Mouse (Mus musculus): ENCODE results near the gene Ctse. TPM values are rescaled to one million over a fixed set of nuclear protein-coding genes. Genes with fewer than 3 reads are reported as not detected.
A peak's percentile ranks its signal among the peaks of the same experiment; 100 is the strongest.

The Ctse gene
- total and polyA plus RNA-seq, 3 experiments: 1.4 to 11.6 (median 1.7) TPM

- Histone ChIP-seq H3K79me2 (replicated peaks; ENCODE audit: control insufficient read depth, extremely low read depth, insufficient read depth, poor library complexity, severe bottlenecking) (no peaks in the 10 kb centered on the region), H3K4me3 (replicated peaks in 1 of 3; ENCODE audit: low read depth in 2 of 3, low read length in 2 of 3, poor library complexity in 1 of 3) (no peak overlapping the region), H3K4me2 (ENCODE audit: insufficient read depth, low read depth, poor library complexity, severe bottlenecking) (no peak overlapping the region), H3K27me3 (replicated peaks) (no peaks in the 10 kb centered on the region), H3K9ac (ENCODE audit: insufficient read depth, low read depth) (no peak overlapping the region), H3K27ac (ENCODE audit: insufficient read depth, low read depth) (no peak overlapping the region), H3K4me1 (ENCODE audit: control insufficient read depth in 1 of 2, insufficient read depth in 2 of 2) (peaks cover 5 to 53% of the 10 kb centered on the region in 2 experiments), H3K36me3 (replicated peaks in 1 of 2; ENCODE audit: control insufficient read depth in 1 of 2, insufficient read depth in 1 of 2, low read length in 1 of 2) (peaks cover 3% of the 10 kb centered on the region in 2 experiments), H3K9me3 (replicated peaks; ENCODE audit: low read length) (no peaks in the 10 kb centered on the region)
- no peak for DNase-seq (ENCODE audit: extremely low read depth)
- dilution Hi-C loops (cut with MboI; ENCODE audit: extremely low pct_ligation_motif_present, extremely low pct_unique_long_range_greater_than_20kb, low sequenced_read_pairs) (no loop called here), in situ Hi-C loops (cut with MboI; ENCODE audit: low pct_ligation_motif_present, low pct_unique_long_range_greater_than_20kb, low sequenced_read_pairs) (loop anchor here (5.0 to 10.0 kb wide), 2 partner anchors 43 to 59 kb away; no protein-coding TSS in a partner anchor)
- no peak for TF ChIP-seq PAX5 (IDR thresholded peaks at IDR 0.05; ENCODE audit: low read length)
- no peak for TF ChIP-seq HCFC1 (IDR thresholded peaks at IDR 0.05; ENCODE audit: low read depth, low read length)
- TF ChIP-seq POLR2A (IDR thresholded peaks at IDR 0.05; ENCODE audit: low read depth, low read length): no peak
- TF ChIP-seq USF1 (IDR thresholded peaks at IDR 0.05; ENCODE audit: low read depth, low read length): no peak
- no peak for TF ChIP-seq RAD21 (IDR thresholded peaks at IDR 0.05; ENCODE audit: low read depth, low read length)
- TF ChIP-seq TBP (conservative IDR thresholded peaks at IDR 0.05; ENCODE audit: low read depth, low read length): no peak
- TF ChIP-seq MAZ (IDR thresholded peaks at IDR 0.05; ENCODE audit: low read depth, low read length): no peak
- TF ChIP-seq ZMIZ1 (IDR thresholded peaks at IDR 0.05; ENCODE audit: low read depth, low read length): no peak
- TF ChIP-seq IRF4 (IDR thresholded peaks at IDR 0.05; ENCODE audit: low read depth, low read length): no peak
- no peak for TF ChIP-seq RCOR1 (conservative IDR thresholded peaks at IDR 0.05; ENCODE audit: low read depth, low read length)
- no peak for TF ChIP-seq POLR2AphosphoS2 (IDR thresholded peaks at IDR 0.05; ENCODE audit: low read depth, low read length)
- TF ChIP-seq NRF1 (IDR thresholded peaks at IDR 0.05; ENCODE audit: low read depth, low read length): no peak
- TF ChIP-seq ZC3H11A (IDR thresholded peaks at IDR 0.05; ENCODE audit: low read depth, low read length): no peak
- TF ChIP-seq CTCF (conservative IDR thresholded peaks at IDR 0.05 in 1 of 2, IDR thresholded peaks at IDR 0.05 in 1 of 2; ENCODE audit: low read depth in 2 of 2, low read length in 2 of 2): no peak
- no peak for TF ChIP-seq SMC3 (IDR thresholded peaks at IDR 0.05; ENCODE audit: low read depth, low read length)
- no peak for TF ChIP-seq JUND (conservative IDR thresholded peaks at IDR 0.05; ENCODE audit: low read depth, low read length)
Measured at GRCm38 (mm10) chr1:131655601-131656000, 17.5 kb downstream of the Ctse start.

- H3K9ac ChIP-seq (ENCODE audit: insufficient read depth, low read depth): no peak overlapping the region
- no peak overlapping the region for H3K27ac ChIP-seq (ENCODE audit: insufficient read depth, low read depth)
- dilution Hi-C loops (cut with MboI; ENCODE audit: extremely low pct_ligation_motif_present, extremely low pct_unique_long_range_greater_than_20kb, low sequenced_read_pairs) (no loop called here), in situ Hi-C loops (cut with MboI; ENCODE audit: low pct_ligation_motif_present, low pct_unique_long_range_greater_than_20kb, low sequenced_read_pairs) (loop anchor here (5.0 to 10.0 kb wide), 2 partner anchors 46 to 57 kb away; no protein-coding TSS in a partner anchor)
- H3K4me3 ChIP-seq (replicated peaks in 1 of 3; ENCODE audit: low read depth in 2 of 3, low read length in 2 of 3, poor library complexity in 1 of 3): peak overlapping the region in 2 of 3 experiments; percentile 2 to 36
- TF ChIP-seq JUND (conservative IDR thresholded peaks at IDR 0.05; ENCODE audit: low read depth, low read length) (0 out of 2 replicates have a peak, but pooled peaks have one; percentile 10), TCF12 (IDR thresholded peaks at IDR 0.05; ENCODE audit: low read depth, low read length) (0 out of 2 replicates have a peak, but pooled peaks have one; percentile 30), EP300 (IDR thresholded peaks at IDR 0.05; ENCODE audit: low read length) (no peak), USF1 (IDR thresholded peaks at IDR 0.05; ENCODE audit: low read depth, low read length) (no peak), POLR2AphosphoS2 (IDR thresholded peaks at IDR 0.05; ENCODE audit: low read depth, low read length) (no peak), RCOR1 (conservative IDR thresholded peaks at IDR 0.05; ENCODE audit: low read depth, low read length) (no peak), ZC3H11A (IDR thresholded peaks at IDR 0.05; ENCODE audit: low read depth, low read length) (peak; percentile 7), SMC3 (IDR thresholded peaks at IDR 0.05; ENCODE audit: low read depth, low read length) (peak; percentile 89), ELF1 (IDR thresholded peaks at IDR 0.05; ENCODE audit: low read depth, low read length) (peak; percentile 90), ZNF384 (IDR thresholded peaks at IDR 0.05; ENCODE audit: low read depth, low read length) (peak; percentile 89), GABPA (IDR thresholded peaks at IDR 0.05; ENCODE audit: insufficient replicate concordance, low read depth, low read length) (no peak), SIN3A (IDR thresholded peaks at IDR 0.05; ENCODE audit: low read length) (peak; percentile 73; the same call in 1 of the 2 replicates), BHLHE40 (IDR thresholded peaks at IDR 0.05; ENCODE audit: low read depth, low read length) (peak; percentile 24; the same call in 1 of the 2 replicates), CHD2 (IDR thresholded peaks at IDR 0.05; ENCODE audit: low read length) (no peak), HCFC1 (IDR thresholded peaks at IDR 0.05; ENCODE audit: low read depth, low read length) (no peak), NELFE (IDR thresholded peaks at IDR 0.05; ENCODE audit: low read depth, low read length) (peak; percentile 66; the same call in 1 of the 2 replicates), RAD21 (IDR thresholded peaks at IDR 0.05; ENCODE audit: low read depth, low read length) (peak; percentile 84), CTCF (conservative IDR thresholded peaks at IDR 0.05 in 1 of 2, IDR thresholded peaks at IDR 0.05 in 1 of 2; ENCODE audit: low read depth in 2 of 2, low read length in 2 of 2) (peak; percentile 85 to 96), TBP (conservative IDR thresholded peaks at IDR 0.05; ENCODE audit: low read depth, low read length) (peak; percentile 40; the same call in 1 of the 2 replicates), MAX (IDR thresholded peaks at IDR 0.05; ENCODE audit: low read length) (no peak), MEF2A (IDR thresholded peaks at IDR 0.05; ENCODE audit: borderline replicate concordance, low read depth, low read length) (no peak; the same call in 1 of the 2 replicates), POLR2A (IDR thresholded peaks at IDR 0.05; ENCODE audit: low read depth, low read length) (0 out of 2 replicates have a peak, but pooled peaks have one; percentile 34), MAZ (IDR thresholded peaks at IDR 0.05; ENCODE audit: low read depth, low read length) (no peak), NRF1 (IDR thresholded peaks at IDR 0.05; ENCODE audit: low read depth, low read length) (peak; percentile 98), IRF4 (IDR thresholded peaks at IDR 0.05; ENCODE audit: low read depth, low read length) (peak; percentile 49; the same call in 1 of the 2 replicates)
- H3K4me1 ChIP-seq (ENCODE audit: control insufficient read depth in 1 of 2, insufficient read depth in 2 of 2): peaks cover 0 to 49% of the 10 kb centered on the region in 2 experiments; a peak in 2 of 4 replicates
- peak; percentile 97 for DNase-seq (ENCODE audit: extremely low read depth)
- H3K27me3 ChIP-seq (replicated peaks): no peaks in the 10 kb centered on the region
- no peaks in the 10 kb centered on the region for H3K9me3 ChIP-seq (replicated peaks; ENCODE audit: low read length)
- H3K4me2 ChIP-seq (ENCODE audit: insufficient read depth, low read depth, poor library complexity, severe bottlenecking): peak overlapping the region; percentile 41; the same call in 1 of the 2 replicates
- no peaks in the 10 kb centered on the region for H3K79me2 ChIP-seq (replicated peaks; ENCODE audit: control insufficient read depth, extremely low read depth, insufficient read depth, poor library complexity, severe bottlenecking)
- H3K36me3 ChIP-seq (replicated peaks in 1 of 2; ENCODE audit: control insufficient read depth in 1 of 2, insufficient read depth in 1 of 2, low read length in 1 of 2): peaks cover 0 to 2% of the 10 kb centered on the region in 2 experiments
Measured at GRCm38 (mm10) chr1:131657945-131658354, 19.8 kb downstream of the Ctse start.

Data from CH12.LX (cell line).